Mouse (Mus musculus): Measurements from ENCODE around the gene Il10ra. TPM values are rescaled to one million over a fixed set of nuclear protein-coding genes. Genes with fewer than 3 reads are reported as not detected.

Il10ra gene
- 0.01 TPM in 1 of 2 replicates, not detected in the other for polyA plus RNA-seq (2012)

DNA sequence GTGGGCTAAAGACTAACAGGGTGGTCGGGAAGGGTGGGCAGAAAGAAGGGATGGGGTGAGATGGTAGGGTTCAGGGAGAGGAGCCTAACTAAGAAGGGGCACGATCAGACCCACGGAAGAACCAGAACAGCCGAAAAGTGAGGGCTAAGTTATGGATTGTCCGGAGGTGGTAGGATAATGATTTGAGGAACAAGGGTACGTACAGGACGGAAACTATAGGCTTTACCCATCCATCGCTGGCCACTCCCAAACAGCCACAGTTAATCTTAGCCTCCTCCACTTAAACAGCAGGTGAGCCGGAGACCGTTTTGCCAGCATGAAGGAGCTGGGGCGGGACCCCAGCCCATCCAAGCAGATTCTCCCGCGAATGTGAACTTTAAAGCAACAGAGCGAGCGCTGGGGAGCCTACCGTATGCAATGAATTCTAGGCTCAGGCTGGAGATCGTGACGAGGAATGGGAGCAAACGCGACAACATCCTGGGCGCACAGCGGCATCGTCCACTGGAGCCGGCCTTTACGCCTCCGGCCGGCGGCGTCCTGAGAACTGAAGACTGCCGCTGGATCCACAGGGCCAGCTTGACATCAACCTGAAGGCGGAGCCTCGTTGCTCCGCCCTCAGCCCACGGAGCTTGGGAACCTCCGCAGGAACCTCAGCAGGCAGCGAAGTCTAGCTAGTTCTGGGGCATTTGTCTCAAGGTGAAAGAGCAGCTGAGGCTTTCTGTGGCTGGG, at the start of gene Il10ra:
Il10ra (minus strand) TSS at position 553 of the 729 bp plus-strand sequence.
- no peaks in the 10 kb centered on the region for H3K4me1 ChIP-seq (ENCODE audit: control insufficient read depth)
- no peak within 1 kb of the TSS for H3K4me3 ChIP-seq (replicated peaks)
- peaks cover 33% of the 10 kb centered on the region for H3K27me3 ChIP-seq (ENCODE audit: control insufficient read depth)

DNA sequence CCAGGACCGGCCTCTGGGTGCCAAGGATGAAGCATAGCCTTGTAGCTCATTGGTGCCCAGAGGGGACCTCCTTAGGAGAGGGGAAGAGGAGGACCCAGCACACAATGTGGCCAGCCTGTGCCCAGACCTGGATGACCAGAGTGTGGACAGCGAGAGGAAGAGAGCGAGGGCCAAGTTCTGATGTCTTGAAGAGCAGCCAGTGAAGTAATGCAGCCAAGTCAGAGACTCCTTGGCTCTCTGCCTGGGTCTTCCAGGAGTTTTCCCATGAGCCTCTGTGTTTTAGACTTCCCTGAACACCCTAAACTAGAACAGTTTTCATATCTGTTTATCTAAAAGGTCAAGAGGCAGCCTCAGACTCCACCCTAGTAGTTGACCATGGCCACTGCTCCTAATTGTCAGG, 48.7 kb upstream of the Il10ra start:
- H3K27me3 ChIP-seq (ENCODE audit: control insufficient read depth): peaks cover 7% of the 10 kb centered on the region; the same call in 1 of the 2 replicates
- no peak for TF ChIP-seq TAL1 (IDR thresholded peaks at IDR 0.05; ENCODE audit: low read length)
- TF ChIP-seq GATA1 (IDR thresholded peaks at IDR 0.05; ENCODE audit: low read length): no peak

More for the DNA sequence above, at the start of gene Il10ra:
- Histone ChIP-seq H3K36me3 (ENCODE audit: control insufficient read depth) (no peaks in the 10 kb centered on the region), H3K9me3 (ENCODE audit: control insufficient read depth, low read length) (no peaks in the 10 kb centered on the region)
- TF ChIP-seq TAL1 (IDR thresholded peaks at IDR 0.05; ENCODE audit: low read length) (no peak), GATA1 (IDR thresholded peaks at IDR 0.05; ENCODE audit: low read length) (no peak)

DNA sequence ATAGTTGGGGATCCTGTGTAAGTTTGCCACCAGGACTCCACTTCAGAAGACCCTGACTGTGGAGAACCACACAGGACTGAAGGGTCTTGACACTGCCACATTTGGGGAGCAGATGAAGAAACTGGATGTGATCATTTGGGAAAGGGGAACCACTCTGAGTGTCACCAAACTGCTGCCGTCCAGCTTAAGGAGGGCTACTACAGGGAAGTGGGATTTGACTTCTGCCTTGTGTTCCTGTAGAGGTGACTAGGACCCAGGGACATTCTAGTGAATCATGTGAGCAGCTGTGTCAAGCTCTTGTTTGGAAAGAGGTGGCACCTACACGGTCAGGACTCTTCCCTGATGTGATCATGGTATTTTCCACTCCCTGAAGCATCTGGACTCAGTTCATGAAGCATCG, 45.0 kb upstream of the Il10ra start:
- no peaks in the 10 kb centered on the region for H3K4me1 ChIP-seq (ENCODE audit: control insufficient read depth)
- H3K9me3 ChIP-seq (ENCODE audit: control insufficient read depth, low read length): no peaks in the 10 kb centered on the region
- H3K27me3 ChIP-seq (ENCODE audit: control insufficient read depth): peaks cover 3% of the 10 kb centered on the region; the same call in 1 of the 2 replicates
- H3K4me3 ChIP-seq (replicated peaks): no peak overlapping the region
- H3K36me3 ChIP-seq (ENCODE audit: control insufficient read depth): no peaks in the 10 kb centered on the region
- TF ChIP-seq GATA1 (IDR thresholded peaks at IDR 0.05; ENCODE audit: low read length) (no peak), TAL1 (IDR thresholded peaks at IDR 0.05; ENCODE audit: low read length) (no peak)

More for the DNA sequence above, 48.7 kb upstream of the Il10ra start:
- Histone ChIP-seq H3K4me1 (ENCODE audit: control insufficient read depth) (no peaks in the 10 kb centered on the region), H3K9me3 (ENCODE audit: control insufficient read depth, low read length) (no peaks in the 10 kb centered on the region), H3K36me3 (ENCODE audit: control insufficient read depth) (no peaks in the 10 kb centered on the region), H3K4me3 (replicated peaks) (no peak overlapping the region)

DNA sequence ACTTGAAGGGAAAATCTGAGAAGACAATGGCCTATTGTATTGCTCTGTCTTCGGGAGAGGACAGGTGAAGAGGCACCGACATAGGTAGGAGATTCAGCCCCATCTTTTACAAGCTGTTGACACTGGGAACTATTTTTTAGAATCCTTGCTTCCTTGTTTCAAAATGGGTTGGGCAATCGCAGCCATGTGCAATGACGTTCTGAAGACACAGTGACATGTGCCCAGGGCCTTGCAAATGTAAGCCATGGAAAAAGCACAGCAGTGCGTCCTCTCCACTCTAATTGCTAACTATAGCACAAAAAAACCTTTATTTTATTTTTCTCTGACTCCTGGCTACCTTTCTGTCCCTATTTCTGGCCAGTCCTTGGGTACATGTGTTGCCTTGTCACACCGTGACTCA, 42.9 kb upstream of the Il10ra start:
- Histone ChIP-seq H3K4me3 (replicated peaks) (no peak overlapping the region), H3K27me3 (ENCODE audit: control insufficient read depth) (no peaks in the 10 kb centered on the region)
- TF ChIP-seq GATA1 (IDR thresholded peaks at IDR 0.05; ENCODE audit: low read length): no peak

GRCm38 (mm10) chr9:45308521-45308920, 39.6 kb upstream of the Il10ra start:
- H3K4me3 ChIP-seq (replicated peaks): no peak overlapping the region
- TF ChIP-seq TAL1 (IDR thresholded peaks at IDR 0.05; ENCODE audit: low read length): no peak
- TF ChIP-seq GATA1 (IDR thresholded peaks at IDR 0.05; ENCODE audit: low read length): no peak
- H3K36me3 ChIP-seq (ENCODE audit: control insufficient read depth): no peaks in the 10 kb centered on the region
- H3K27me3 ChIP-seq (ENCODE audit: control insufficient read depth): no peaks in the 10 kb centered on the region
- no peaks in the 10 kb centered on the region for H3K4me1 ChIP-seq (ENCODE audit: control insufficient read depth)
- no peaks in the 10 kb centered on the region for H3K9me3 ChIP-seq (ENCODE audit: control insufficient read depth, low read length)

More for the DNA sequence above, 42.9 kb upstream of the Il10ra start:
- H3K9me3 ChIP-seq (ENCODE audit: control insufficient read depth, low read length): no peaks in the 10 kb centered on the region
- H3K4me1 ChIP-seq (ENCODE audit: control insufficient read depth): no peaks in the 10 kb centered on the region
- no peaks in the 10 kb centered on the region for H3K36me3 ChIP-seq (ENCODE audit: control insufficient read depth)

DNA sequence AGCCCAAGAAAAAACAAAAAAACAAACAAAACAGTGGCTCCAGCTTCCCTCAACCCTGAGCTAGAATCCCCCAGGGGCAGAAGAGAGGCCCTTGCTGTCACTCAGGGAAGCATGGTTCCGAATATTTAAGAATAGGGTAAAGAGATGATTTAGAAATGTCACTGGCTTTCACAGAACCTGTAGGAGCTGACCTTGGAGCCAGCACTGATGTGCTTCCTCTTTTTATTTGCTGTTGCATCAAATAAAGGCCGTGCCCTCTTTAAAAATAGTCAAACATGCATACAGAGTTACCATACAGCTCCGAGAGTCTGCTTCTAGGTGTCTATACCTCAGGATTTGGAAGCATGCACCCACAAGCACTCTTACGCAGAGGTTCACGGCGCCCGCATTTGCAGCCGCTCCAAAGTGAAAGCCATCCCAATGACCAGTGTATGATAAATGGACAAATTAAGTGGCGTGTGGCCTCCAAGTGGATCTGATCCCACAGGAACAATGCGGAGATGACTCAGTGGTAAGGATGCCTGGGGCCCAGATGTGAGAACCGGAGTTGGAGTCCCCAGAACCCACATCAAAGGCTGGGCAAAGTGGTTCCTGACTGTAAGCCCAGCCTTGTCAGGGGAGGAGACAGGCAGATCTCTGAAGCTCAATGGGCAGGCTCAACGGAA, 37.9 kb upstream of the Il10ra start:
- Histone ChIP-seq H3K36me3 (ENCODE audit: control insufficient read depth) (no peaks in the 10 kb centered on the region), H3K9me3 (ENCODE audit: control insufficient read depth, low read length) (no peaks in the 10 kb centered on the region), H3K4me1 (ENCODE audit: control insufficient read depth) (no peaks in the 10 kb centered on the region), H3K4me3 (replicated peaks) (no peak overlapping the region), H3K27me3 (ENCODE audit: control insufficient read depth) (no peaks in the 10 kb centered on the region)
- TF ChIP-seq TAL1 (IDR thresholded peaks at IDR 0.05; ENCODE audit: low read length) (no peak), GATA1 (IDR thresholded peaks at IDR 0.05; ENCODE audit: low read length) (no peak)

DNA sequence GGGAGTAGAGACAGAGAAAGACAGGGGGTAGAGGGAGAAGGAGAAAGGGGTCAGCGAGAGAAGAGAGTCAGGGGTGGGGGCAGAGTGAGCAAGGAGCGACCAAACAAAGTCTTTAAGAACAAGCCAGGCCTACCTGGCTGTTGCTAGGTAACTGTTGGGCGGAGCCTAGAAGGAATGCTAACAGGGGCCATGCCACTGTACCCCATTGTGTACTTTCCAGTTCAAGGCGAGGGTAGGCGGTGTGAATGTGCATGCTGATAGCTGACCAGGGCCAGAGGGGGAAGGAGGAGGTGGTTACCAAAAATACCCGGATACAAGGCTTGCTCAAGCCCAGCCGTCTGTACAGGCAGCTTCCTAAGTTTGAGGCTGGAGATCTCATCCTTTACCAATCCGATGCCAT, 32.8 kb upstream of the Il10ra start:
- no peaks in the 10 kb centered on the region for H3K27me3 ChIP-seq (ENCODE audit: control insufficient read depth)
- no peak overlapping the region for H3K4me3 ChIP-seq (replicated peaks)
- TF ChIP-seq GATA1 (IDR thresholded peaks at IDR 0.05; ENCODE audit: low read length): no peak
- no peak for TF ChIP-seq TAL1 (IDR thresholded peaks at IDR 0.05; ENCODE audit: low read length)

GRCm38 (mm10) chr9:45300422-45301104, 31.6 kb upstream of the Il10ra start:
- Histone ChIP-seq H3K4me3 (replicated peaks) (peak overlapping the region; percentile 22), H3K36me3 (ENCODE audit: control insufficient read depth) (no peaks in the 10 kb centered on the region), H3K27me3 (ENCODE audit: control insufficient read depth) (no peaks in the 10 kb centered on the region), H3K9me3 (ENCODE audit: control insufficient read depth, low read length) (no peaks in the 10 kb centered on the region), H3K4me1 (ENCODE audit: control insufficient read depth) (peaks cover 6% of the 10 kb centered on the region)
- no peak for TF ChIP-seq TAL1 (IDR thresholded peaks at IDR 0.05; ENCODE audit: low read length)
- TF ChIP-seq GATA1 (IDR thresholded peaks at IDR 0.05; ENCODE audit: low read length): no peak

More for the DNA sequence above, 32.8 kb upstream of the Il10ra start:
- no peaks in the 10 kb centered on the region for H3K36me3 ChIP-seq (ENCODE audit: control insufficient read depth)
- H3K4me1 ChIP-seq (ENCODE audit: control insufficient read depth): peaks cover 6% of the 10 kb centered on the region
- no peaks in the 10 kb centered on the region for H3K9me3 ChIP-seq (ENCODE audit: control insufficient read depth, low read length)
